Mouse (Mus musculus) kidney, adult 18-20 months (tissue): Measurements from ENCODE around the gene Cdh15.

Source experiments
- DNase-seq: peaks from one replicate; pipeline ENCODE4 v3.0.0; 2021

The Cdh15 gene

DNA sequence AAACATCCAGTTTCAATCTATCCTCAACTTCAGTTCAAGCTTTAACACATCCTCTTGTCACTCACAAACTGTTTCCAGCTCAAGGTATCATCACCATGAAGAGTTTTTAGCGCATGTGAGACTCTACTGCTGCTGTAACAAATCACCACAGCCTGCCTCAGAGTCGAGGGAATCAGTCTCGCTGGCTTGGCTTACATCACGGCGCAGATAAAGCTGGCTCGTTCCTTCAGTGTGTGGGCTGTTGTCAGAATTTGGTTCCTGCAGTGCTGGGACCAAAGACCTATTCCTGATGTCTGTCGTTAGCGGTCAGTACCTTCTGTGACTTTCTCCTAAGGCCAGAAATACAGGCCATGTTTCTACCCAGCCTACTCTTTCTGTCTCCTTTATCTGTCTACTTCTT is 49.4 kb downstream of the Cdh15 start:
- DNase-seq: no peak

DNA sequence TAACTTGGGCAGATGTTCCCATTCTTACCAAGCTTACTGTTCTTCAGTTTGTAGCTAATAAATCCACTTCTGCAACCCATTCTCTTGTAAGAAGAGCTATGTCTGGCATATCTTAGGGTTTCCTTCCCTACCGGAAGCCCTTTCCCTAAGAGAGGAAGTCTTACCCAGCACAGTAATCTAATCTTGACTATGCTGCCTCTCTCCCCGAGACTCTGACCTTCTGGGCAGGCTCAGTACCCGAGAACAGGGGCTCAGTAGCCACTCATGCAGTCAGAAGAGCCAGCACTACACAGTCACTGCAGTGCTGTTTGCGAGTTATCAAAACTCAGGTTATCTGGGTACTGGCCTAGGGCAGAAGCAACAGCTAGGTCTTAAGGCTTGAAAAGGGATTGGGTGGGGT is 50.3 kb downstream of the Cdh15 start:
- no peak for DNase-seq

DNA sequence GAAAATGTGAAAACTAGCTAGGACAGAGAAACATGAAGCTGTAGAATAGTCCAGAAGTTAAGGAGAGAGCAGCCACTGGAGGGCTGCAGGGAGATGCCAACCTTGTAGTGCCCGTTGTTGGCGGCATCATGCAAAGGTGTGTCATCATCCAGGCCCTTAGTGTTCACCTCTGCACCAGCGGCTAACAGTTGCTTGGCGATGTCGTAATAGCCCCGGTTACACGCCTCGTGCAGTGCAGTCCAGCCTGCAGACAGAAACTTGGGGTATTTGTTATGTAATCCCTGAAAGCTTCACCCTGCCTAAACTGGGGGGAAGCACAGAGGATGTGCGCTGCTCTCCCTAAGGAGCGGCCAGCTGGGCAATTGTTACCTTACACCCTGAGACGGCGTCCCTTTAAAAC is 50.7 kb downstream of the Cdh15 start:
- DNase-seq: no peak

DNA sequence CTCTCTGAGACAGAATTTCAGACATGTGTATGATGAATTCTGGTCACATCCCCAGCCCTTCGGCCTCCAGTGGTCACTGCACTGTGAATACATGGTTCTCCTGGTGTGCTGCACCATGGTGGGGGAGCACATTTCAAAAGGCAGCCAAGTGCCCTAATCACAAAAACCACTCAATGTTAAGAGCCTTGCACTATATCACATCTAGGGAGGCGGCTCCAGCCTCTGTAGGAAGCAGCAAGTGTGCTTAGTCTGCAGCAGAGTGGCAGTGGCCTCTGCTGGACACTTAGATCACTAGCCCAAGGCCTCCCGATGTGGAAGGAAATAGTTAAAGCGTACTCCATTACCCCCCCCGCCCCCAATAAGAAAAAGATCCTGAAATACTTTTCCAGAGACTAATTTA is 51.3 kb downstream of the Cdh15 start:
- DNase-seq: no peak

DNA sequence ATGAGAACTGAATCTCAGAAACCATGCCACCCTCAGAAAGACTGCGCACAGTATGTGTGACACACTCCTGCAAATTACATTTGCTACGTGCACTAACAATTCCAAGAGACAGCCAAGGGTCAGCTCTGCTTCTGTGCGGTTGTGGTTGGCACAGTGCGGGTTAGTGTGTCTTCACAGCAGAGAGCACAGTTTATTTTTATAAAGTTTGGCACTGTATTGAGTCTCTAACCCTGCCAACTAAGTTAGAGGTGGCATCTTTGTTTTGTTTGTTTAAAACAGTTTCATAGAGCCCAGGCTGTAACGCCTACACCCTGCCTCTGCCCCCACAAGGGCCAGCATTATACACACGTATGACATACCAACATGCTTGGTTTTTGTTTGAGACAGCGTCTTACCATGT is 53.7 kb downstream of the Cdh15 start:
- DNase-seq: no peak

DNA sequence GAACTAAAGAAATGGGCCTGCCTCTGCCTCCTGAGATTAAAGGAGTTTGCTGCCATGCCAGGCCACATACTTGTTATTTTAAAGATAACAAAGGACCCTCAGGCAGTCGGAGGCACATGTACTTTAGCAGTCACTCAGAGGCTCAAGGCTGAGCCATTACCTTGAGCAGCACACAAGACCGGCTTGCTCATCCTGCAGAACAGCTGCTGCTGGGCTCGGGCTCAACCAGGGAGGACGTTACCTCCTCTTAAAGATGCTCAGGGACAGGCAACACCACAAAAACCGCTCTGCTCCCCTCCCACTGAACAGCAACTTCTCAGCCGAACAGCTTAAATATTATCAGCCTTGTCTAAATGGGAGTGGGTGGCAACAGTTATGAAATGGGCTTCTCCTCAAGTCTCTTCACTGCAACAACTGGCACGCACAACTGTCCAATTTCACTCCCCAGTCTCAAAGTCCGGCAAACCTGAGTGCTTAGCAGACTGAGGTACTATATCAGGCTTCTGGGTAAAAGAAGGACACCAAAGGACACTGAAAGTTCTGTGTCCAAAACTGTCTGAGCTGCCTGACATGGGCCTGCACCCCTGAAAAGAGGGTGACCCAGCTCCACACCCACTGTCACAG is 54.2 kb downstream of the Cdh15 start:
- no peak for DNase-seq

DNA sequence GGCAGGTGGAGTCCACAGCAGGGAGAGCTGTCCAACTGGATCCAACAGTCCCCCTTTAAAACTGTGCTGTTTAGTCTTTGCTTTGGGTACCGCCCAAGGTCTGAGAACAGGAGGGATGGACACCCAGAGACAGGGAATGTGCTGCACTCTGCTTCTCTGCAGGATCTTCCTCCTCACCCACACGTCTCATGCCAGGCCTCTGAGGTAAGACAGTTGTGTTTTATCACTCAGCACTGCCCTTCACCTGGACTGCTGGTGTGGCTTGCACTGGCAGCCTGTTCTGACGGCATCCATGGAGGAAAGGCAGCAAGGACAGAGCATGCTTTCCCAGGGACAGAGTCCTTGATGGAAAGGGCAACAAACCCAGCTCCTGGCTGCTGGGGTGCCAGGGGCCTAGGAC is 54.8 kb downstream of the Cdh15 start:
- no peak for DNase-seq

DNA sequence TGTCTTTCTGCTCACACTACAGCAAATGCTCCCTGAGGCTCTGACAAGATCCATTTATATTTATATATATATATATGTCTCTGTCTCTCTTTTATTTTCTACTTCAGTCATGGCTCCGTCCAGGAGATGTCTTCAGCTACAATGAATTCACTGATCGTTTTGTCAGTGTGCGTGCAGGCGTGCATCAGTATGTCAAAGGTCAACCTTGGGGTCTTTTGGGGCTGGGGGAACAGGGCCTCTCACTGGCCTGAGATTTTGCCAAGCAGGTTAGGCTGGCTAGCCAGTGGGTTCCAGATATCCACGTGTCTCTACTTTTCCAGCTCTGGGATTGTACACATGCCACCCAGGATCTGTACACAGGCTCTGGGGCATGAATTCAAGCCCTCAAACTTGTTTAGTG is 55.2 kb downstream of the Cdh15 start:
- no peak for DNase-seq

DNA sequence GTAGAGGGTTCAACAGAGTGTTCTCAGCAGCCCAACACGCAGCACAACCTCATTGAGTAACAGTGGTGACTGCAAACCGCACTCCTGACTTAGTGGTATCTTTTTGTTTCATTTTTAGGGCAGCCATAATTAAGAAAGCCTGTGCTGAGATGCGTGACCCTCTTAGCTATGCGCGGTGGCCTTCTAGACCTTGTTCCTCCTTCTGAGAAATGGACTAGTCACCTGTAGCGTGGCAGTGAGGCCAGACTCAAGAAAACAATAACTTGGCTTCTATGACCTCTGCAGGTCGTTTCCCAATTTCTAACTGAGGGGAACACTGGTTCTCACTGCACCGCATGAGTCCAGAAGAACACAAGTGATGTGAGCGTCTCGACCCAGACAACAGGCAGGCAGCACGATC is 56.7 kb downstream of the Cdh15 start:
- no peak for DNase-seq

DNA sequence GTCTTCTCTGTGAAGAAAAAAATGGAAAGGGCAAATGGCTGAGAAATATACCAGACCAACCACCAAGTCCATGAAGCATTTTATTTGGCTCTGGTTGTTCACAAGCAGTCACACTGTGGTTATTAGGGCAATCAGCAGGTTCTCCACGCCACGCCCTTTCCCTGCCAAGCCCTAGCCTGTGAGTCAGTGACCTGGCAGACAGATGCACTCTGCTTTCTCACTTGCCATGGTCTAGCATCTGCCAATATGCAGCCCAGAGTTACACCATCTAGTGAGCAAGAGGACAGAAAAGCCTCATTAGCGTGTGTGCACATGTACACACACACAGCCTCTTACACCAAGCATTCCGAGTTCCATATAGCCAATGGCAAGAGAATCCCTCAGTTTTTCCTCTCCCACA is 57.6 kb downstream of the Cdh15 start:
- DNase-seq: no peak

DNA sequence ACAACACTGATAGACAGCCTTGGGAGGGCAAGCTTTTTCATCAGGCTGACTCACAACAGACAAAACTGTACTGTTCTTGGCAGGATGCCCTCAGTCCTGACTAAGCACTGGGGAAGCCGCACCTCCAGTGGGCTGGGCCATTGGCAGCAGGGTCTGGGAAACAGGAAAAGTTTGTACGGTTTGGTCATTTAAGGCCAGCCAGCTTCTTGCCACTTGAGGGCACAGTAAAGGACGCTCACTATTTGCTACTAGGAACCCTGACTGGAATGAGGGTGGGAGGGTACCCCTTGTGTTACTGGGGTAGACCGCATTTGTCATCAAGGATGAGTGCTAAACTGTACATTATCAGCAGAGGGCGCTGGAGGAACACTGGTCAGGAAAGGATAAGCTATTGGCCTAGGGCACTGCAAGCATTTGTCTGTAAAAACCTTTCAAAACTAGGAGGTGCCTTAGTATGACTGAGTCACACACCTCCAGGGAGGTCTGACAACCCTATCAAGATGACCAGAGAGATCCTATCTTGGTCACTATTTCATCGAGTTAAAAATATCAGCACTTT is 58.8 kb downstream of the Cdh15 start:
- peak; percentile 91 for DNase-seq

DNA sequence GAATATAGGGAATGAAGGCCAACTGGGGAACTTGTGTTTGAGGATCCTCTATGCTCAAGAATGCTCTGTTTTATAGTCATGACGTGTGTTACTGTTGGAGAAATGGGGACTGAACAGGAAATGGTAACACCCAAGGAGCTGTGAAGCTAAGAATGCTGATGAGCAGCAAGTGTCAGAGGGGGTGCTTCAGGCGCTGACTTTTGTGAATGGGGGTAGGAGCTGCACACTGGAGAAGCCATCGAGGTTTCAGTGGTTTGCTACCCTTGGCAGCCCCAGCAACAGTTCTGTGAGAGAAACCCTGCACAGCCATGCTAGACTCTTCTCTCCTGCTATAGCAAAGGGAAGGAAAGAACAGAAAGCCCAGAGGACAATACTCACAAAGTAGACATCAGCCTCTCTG is 64.4 kb downstream of the Cdh15 start:
- no peak for DNase-seq

DNA sequence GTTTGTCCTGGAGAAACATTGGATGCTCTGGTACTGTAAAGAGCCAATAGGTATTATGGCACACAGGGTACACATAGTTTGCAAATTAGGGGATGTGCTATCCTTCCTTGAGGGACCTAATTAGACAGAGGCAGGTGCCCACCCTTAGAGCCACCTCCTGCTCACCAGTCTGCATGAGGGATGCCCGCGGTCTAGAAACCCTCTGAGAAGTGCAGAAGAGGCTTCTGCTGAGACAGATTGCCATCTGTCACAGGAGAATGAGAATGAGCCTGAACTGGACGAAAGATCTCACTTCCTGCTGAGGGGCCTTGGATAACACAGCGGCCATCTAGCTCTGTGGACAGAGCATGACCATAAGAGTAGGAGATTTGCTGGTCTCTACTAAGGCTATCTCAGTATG is 65.1 kb downstream of the Cdh15 start:
- no peak for DNase-seq

DNA sequence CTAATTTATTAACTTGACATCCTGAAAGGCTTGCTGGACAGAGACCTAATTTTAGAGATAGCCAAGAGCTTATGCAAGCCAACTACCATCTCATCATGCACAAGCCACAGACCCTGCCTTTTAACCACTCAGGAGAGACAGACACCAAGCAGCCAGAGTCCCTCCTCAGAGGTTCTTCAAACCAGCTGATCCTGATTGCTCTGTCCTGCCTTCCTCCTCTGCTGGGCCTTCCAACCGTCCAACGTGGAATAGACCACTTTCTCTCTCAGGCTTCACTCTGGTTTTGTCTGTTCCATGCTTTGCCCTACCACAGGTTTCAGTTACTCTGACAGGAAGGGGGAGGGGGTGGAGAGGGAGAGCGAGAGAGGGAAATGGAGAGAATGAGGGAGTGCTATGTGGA is 69.0 kb downstream of the Cdh15 start:
- no peak for DNase-seq
